Mouse (Mus musculus): ENCODE results near the gene Asz1. TPM values are rescaled to one million over a fixed set of nuclear protein-coding genes. Genes with fewer than 3 reads are reported as not detected.

The Asz1 gene
- not detected in 2 replicates for polyA plus RNA-seq (2011; ENCODE audit: insufficient read length, low read depth, missing spikeins)

GRCm38 (mm10) chr6:18108934-18109333 lies at the start of gene Asz1:
TSS of gene Asz1 (minus strand) at chr6:18109061.
- TF ChIP-seq CTCF (IDR thresholded peaks at IDR 0.05; ENCODE audit: borderline replicate concordance, insufficient read depth, low read length) (no peak), POLR2A (IDR thresholded peaks at IDR 0.05; ENCODE audit: low read depth, low read length) (no peak)
- Histone ChIP-seq H3K4me3 (ENCODE audit: insufficient read depth, low read length) (no peak within 1 kb of the TSS), H3K27ac (ENCODE audit: insufficient read depth, low read length) (no peak within 1 kb of the TSS), H3K4me1 (ENCODE audit: control insufficient read depth, insufficient read depth, low read length) (no peaks in the 10 kb centered on the region)

DNA sequence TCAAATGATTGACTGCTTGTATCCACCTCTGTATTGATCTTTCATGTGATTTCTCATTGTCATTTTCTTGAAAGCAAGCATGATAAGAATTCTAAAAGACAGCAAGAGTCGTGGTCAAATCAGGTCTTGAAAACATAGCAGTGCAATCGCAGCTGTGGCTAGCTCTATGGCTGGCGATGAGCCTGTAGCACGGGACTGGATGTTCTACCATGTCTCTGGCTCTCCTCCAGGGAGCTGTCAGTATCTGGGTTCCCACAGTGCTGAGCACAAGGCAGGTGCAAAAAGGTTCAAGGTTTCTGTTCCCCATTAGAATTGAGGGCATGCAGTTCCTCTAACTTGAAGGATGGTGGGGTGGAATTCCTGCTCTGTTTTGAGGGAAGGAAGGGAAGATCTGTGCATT lies 44.2 kb upstream of the Asz1 start:
- no peak overlapping the region for H3K4me3 ChIP-seq (ENCODE audit: insufficient read depth, low read length)

DNA sequence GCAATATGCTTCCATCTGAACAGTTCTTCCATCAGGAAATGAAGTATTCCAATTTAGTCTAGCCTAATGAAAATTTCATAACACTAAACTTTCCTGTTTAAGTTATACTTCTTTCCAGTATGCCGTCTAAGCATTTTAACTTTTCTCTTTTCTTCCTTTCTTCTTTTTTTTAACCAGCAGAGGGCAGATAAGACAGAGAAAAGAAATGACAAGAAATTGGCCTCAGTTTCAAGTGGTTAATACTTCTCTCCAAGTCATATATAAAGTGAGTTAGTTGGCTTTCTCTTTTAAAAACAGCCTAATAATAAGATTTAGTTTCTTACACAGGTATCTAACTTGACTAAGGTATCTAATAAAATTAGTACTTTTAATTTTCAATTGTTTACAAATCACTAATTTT lies 26.4 kb upstream of the Asz1 start:
- Histone ChIP-seq H3K27ac (ENCODE audit: insufficient read depth, low read length) (no peak overlapping the region), H3K4me3 (ENCODE audit: insufficient read depth, low read length) (no peak overlapping the region), H3K4me1 (ENCODE audit: control insufficient read depth, insufficient read depth, low read length) (no peaks in the 10 kb centered on the region)
- TF ChIP-seq POLR2A (IDR thresholded peaks at IDR 0.05; ENCODE audit: low read depth, low read length) (no peak), CTCF (IDR thresholded peaks at IDR 0.05; ENCODE audit: borderline replicate concordance, insufficient read depth, low read length) (no peak)

More for the DNA sequence above, 44.2 kb upstream of the Asz1 start:
- H3K4me1 ChIP-seq (ENCODE audit: control insufficient read depth, insufficient read depth, low read length) = no peaks in the 10 kb centered on the region
- no peak overlapping the region for H3K27ac ChIP-seq (ENCODE audit: insufficient read depth, low read length)
- TF ChIP-seq CTCF (IDR thresholded peaks at IDR 0.05; ENCODE audit: borderline replicate concordance, insufficient read depth, low read length) (no peak), POLR2A (IDR thresholded peaks at IDR 0.05; ENCODE audit: low read depth, low read length) (no peak)

DNA sequence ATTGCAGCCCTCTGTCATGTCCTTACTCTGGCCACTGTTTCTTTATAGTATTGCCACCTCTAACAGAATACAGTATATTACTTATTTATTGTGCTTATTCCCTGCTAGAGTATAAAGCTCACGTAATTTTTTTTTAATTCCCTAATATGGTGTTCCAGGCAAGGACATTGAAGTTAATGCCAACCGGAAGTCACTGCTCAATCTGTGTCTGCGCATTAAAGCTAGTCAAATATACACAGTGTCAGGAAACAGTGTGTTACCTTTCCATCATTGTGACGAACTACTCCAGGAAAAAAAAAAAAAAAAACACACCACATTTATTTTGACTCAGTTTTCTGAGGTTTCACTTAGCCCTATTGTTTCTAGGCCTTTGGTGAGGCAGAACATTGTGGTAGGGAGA lies 19.2 kb upstream of the Asz1 start:
- no peak overlapping the region for H3K4me3 ChIP-seq (ENCODE audit: insufficient read depth, low read length)
- no peaks in the 10 kb centered on the region for H3K4me1 ChIP-seq (ENCODE audit: control insufficient read depth, insufficient read depth, low read length)
- TF ChIP-seq CTCF (IDR thresholded peaks at IDR 0.05; ENCODE audit: borderline replicate concordance, insufficient read depth, low read length) (no peak), POLR2A (IDR thresholded peaks at IDR 0.05; ENCODE audit: low read depth, low read length) (no peak)
- no peak overlapping the region for H3K27ac ChIP-seq (ENCODE audit: insufficient read depth, low read length)

GRCm38 (mm10) chr6:18127206-18127983 lies 18.5 kb upstream of the Asz1 start:
- TF ChIP-seq POLR2A (IDR thresholded peaks at IDR 0.05; ENCODE audit: low read depth, low read length) (no peak), CTCF (IDR thresholded peaks at IDR 0.05; ENCODE audit: borderline replicate concordance, insufficient read depth, low read length) (no peak)
- Histone ChIP-seq H3K4me3 (ENCODE audit: insufficient read depth, low read length) (no peak overlapping the region), H3K27ac (ENCODE audit: insufficient read depth, low read length) (no peak overlapping the region), H3K4me1 (ENCODE audit: control insufficient read depth, insufficient read depth, low read length) (no peaks in the 10 kb centered on the region)

GRCm38 (mm10) chr6:18096861-18097260 lies 12.0 kb downstream of the Asz1 start:
- no peaks in the 10 kb centered on the region for H3K4me1 ChIP-seq (ENCODE audit: control insufficient read depth, insufficient read depth, low read length)
- H3K27ac ChIP-seq (ENCODE audit: insufficient read depth, low read length) = no peak overlapping the region
- no peak overlapping the region for H3K4me3 ChIP-seq (ENCODE audit: insufficient read depth, low read length)
- TF ChIP-seq POLR2A (IDR thresholded peaks at IDR 0.05; ENCODE audit: low read depth, low read length) (no peak), CTCF (IDR thresholded peaks at IDR 0.05; ENCODE audit: borderline replicate concordance, insufficient read depth, low read length) (no peak)

DNA sequence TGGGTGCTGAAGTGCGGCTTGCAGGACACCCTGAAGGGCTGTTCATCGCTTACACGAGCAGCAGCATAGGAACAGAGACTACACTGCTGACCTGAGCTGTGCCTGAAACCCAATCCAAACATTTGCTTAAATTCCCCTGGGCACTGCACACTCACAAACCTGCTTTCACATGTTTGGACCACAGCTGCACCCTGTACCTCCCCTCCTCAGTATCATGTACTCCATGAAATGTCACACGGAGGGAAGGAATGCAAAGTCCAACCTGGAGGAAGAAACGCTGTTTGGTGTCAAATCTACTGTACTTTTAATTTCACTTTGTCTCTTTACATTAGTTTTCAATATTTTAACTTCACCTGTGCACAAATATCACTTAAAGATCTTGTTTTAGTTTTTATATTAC lies 19.8 kb downstream of the Asz1 start:
- Histone ChIP-seq H3K4me3 (ENCODE audit: insufficient read depth, low read length) (no peak overlapping the region), H3K4me1 (ENCODE audit: control insufficient read depth, insufficient read depth, low read length) (no peaks in the 10 kb centered on the region), H3K27ac (ENCODE audit: insufficient read depth, low read length) (no peak overlapping the region)
- no peak for TF ChIP-seq CTCF (IDR thresholded peaks at IDR 0.05; ENCODE audit: borderline replicate concordance, insufficient read depth, low read length)

DNA sequence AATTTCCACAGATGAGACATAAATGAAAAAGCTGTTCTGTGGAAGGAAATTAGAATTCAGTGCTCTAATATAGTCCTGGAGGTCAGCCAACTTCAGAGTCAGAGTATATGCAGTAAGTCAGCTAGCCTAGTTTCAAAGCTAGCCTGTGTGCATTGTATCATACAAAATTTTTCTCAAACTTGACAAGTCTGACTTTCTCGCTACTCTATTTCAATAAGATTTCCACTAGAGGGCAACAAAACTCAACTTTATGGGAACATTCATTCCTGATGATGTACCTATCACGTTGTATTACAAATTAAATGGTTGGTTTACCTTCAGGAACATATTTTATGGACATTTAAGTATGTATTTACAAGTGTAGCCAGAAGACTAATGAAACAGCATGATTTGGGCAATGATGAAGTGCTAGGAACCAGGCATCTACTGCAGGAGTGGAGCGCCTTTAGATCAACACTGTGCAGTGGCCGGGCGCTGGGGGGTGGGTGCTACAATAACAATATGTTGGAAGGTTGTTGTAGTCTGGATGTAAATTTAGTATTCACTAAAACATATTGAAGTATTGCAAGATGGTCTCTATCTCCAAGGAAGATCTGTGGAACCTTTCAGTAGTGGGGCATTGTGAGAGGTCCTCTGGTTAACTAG lies 21.6 kb downstream of the Asz1 start:
- no peaks in the 10 kb centered on the region for H3K4me1 ChIP-seq (ENCODE audit: control insufficient read depth, insufficient read depth, low read length)
- no peak overlapping the region for H3K27ac ChIP-seq (ENCODE audit: insufficient read depth, low read length)
- TF ChIP-seq POLR2A (IDR thresholded peaks at IDR 0.05; ENCODE audit: low read depth, low read length) = no peak
- no peak for TF ChIP-seq CTCF (IDR thresholded peaks at IDR 0.05; ENCODE audit: borderline replicate concordance, insufficient read depth, low read length)
- H3K4me3 ChIP-seq (ENCODE audit: insufficient read depth, low read length) = no peak overlapping the region

GRCm38 (mm10) chr6:18078615-18079014 lies 30.2 kb downstream of the Asz1 start:
- no peak overlapping the region for H3K4me3 ChIP-seq (ENCODE audit: insufficient read depth, low read length)
- H3K4me1 ChIP-seq (ENCODE audit: control insufficient read depth, insufficient read depth, low read length) = no peaks in the 10 kb centered on the region
- no peak overlapping the region for H3K27ac ChIP-seq (ENCODE audit: insufficient read depth, low read length)
- no peak for TF ChIP-seq POLR2A (IDR thresholded peaks at IDR 0.05; ENCODE audit: low read depth, low read length)
- TF ChIP-seq CTCF (IDR thresholded peaks at IDR 0.05; ENCODE audit: borderline replicate concordance, insufficient read depth, low read length) = no peak

DNA sequence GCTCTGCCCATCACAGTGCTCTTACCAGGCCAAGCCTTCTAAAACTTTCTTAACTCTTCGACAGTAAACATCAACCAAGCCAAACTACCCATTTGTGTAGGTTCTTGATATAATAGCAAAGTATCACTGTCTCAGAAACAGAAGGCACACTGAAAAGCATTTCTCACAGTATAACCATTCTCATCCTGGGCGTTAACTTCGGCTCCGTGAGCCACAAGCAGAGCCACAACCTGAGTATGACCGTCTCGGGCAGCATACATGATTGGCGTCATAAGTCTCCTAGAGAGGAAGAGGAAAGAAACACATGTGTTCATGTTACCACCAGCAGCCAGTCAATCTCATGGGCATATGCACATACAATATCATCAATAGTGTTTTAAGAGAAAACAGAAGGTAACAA lies 31.9 kb downstream of the Asz1 start:
- Histone ChIP-seq H3K27ac (ENCODE audit: insufficient read depth, low read length) (no peak overlapping the region), H3K4me3 (ENCODE audit: insufficient read depth, low read length) (no peak overlapping the region), H3K4me1 (ENCODE audit: control insufficient read depth, insufficient read depth, low read length) (no peaks in the 10 kb centered on the region)
- TF ChIP-seq POLR2A (IDR thresholded peaks at IDR 0.05; ENCODE audit: low read depth, low read length) = no peak
- no peak for TF ChIP-seq CTCF (IDR thresholded peaks at IDR 0.05; ENCODE audit: borderline replicate concordance, insufficient read depth, low read length)
